ENCODE assay signal across 9 mouse cellular contexts in the genomic region with DNA sequence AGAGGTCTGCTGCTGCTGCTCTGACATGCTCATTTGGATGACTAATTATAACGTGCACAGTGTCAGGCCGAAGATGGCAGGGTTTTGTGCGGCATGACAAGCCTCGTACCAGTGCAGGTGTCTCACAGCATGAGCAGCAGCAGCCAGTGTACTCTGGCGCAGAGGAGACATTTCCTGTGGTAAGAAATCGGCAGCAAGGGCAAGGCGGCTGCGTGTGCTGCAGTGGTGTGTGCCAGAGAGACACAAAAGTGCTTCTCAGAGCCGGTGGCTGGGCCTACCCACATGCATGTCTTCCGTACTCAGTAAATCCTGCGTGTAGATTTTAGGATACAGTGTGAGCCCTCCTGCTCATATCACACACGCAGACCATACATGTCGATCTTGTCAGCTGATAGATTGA. TPM values are rescaled to one million over a fixed set of nuclear protein-coding genes. Genes with fewer than 3 reads are reported as not detected.
DNase-seq lines count a peak whose midpoint lies in the region.
"Had no signal": no experiment of that assay in that cellular context is flagged by ENCODE, and none has a peak within 500 bp of the region (broad histone marks: within the 10 kb centered on the region; RNA-seq: fewer than 3 reads in every experiment).

No protein-coding gene starts in this region.

- H3K36me3 ChIP-seq in splenic B cell, adult 2 months (ENCODE audit: control insufficient read depth, insufficient read depth, low read length, poor library complexity, severe bottlenecking) = 0 out of 2 replicates have a peak, but pooled peaks cover 2% of the 10 kb centered on the region
- H3K36me3 ChIP-seq: neural tube, embryonic 12.5 days had no signal

- DNase-seq in brain, embryonic 18.5 days (ENCODE audit: low read depth, low spot score) = peak; percentile 24
- DNase-seq in cerebellum, postnatal 36 days = peak; percentile 41 to 60
- DNase-seq in layer of hippocampus, postnatal 10 days (ENCODE audit: low spot score in 2 of 2) = peak; percentile 22 to 29
- peak; percentile 27 for DNase-seq in splenic B cell, adult 2 months (ENCODE audit: low read depth, low spot score)
- DNase-seq in ovary, adult 18-20 months (ENCODE audit: low spot score) = no peak
- no peak for DNase-seq in spleen, postnatal 4 days (ENCODE audit: low spot score in 2 of 2)
- no peak for DNase-seq in gastrocnemius, postnatal 10 days

- no peaks in the 10 kb centered on the region for H3K27me3 ChIP-seq in splenic B cell, adult 2 months (ENCODE audit: control insufficient read depth, insufficient read depth, low read length, poor library complexity, severe bottlenecking)
- H3K27me3 ChIP-seq: limb, embryonic 13.5 days; neural tube, embryonic 12.5 days had no signal

RNA-seq across cellular contexts. Expression of a gene that starts 51.9 kb away (rescaled TPM):
- 10 to 100 TPM; 11.5 to 12.2 TPM for total RNA-seq in layer of hippocampus, postnatal 10 days (2021)
- total RNA-seq in gastrocnemius, postnatal 10 days (2021) = 1 to 10 TPM; 4.4 to 7.6 TPM

Comparison
In these comparisons a context has a peak if more than half of its experiments do, and no peak if none do; other contexts are left out.
1. DNase-seq: peak in brain, embryonic 18.5 days (single experiment), cerebellum, postnatal 36 days (2 of 2), layer of hippocampus, postnatal 10 days (2 of 2) and splenic B cell, adult 2 months (single experiment); none in ovary, adult 18-20 months (single experiment), spleen, postnatal 4 days (0 of 2) and gastrocnemius, postnatal 10 days (single experiment).